8 mouse cellular contexts compared by ENCODE assay signal in the genomic region with DNA sequence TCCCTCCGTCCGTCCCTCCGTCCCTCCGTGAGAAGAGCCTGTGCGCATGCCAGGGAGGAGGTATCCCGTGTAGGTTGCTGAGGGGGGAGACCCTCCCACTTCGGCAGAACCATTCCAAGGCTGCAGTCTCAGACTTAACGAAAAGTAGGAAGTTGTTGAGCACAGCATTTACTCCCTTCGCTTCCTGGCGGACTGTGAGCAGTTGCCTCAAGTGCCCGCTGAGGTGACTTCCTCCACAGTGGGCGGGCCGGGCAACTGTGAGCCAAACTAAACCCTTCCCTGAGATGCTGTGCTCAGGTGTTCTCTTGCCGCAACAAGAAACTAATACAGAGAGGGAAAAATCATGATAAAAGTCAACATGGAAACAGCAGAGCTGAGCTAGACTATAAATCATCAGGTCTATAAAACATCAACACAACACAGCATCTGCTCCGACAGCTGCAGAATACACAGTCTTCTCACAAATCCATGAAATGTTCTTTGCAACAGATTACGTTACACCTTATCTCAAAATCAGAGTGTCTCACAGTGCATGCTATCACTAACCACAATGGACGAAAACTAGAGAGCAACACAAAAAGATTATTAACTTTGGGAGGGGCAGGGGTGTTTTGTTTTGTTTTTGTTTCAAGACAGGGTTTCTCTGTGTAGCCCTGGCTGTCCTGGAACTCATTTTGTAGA.
A peak's percentile ranks its signal among the peaks of the same experiment; 100 is the strongest.
DNase-seq lines count a peak whose midpoint lies in the region; ATAC-seq and TF ChIP-seq lines count a peak whose summit lies in the region.

No protein-coding gene starts in this region.

- H3K4me3 ChIP-seq in forebrain, embryonic 12.5 days (replicated peaks): no peak overlapping the region
- H3K4me3 ChIP-seq in liver, embryonic 14.5 days (ENCODE audit: insufficient read depth in 1 of 2, low read depth in 2 of 2, low read length in 2 of 2): no peak overlapping the region; a peak in 1 of 4 replicates
- H3K4me3 ChIP-seq in neural tube, embryonic 15.5 days (replicated peaks): no peak overlapping the region

- DNase-seq in kidney, postnatal 10 days: peak; percentile 25
- no peak for DNase-seq in kidney, postnatal 25 days
- DNase-seq in liver, embryonic 14.5 days (ENCODE audit: low read depth in 3 of 3, low spot score in 3 of 3): no peak
- DNase-seq in urinary bladder, postnatal 14 days (ENCODE audit: low spot score): no peak
- no peak for DNase-seq in left cerebral cortex, postnatal 14 days (ENCODE audit: low spot score in 2 of 2)
- no peak for DNase-seq in cerebellum, adult 8-10 months

- H3K27me3 ChIP-seq in forebrain, embryonic 12.5 days: no peaks in the 10 kb centered on the region
- no peaks in the 10 kb centered on the region for H3K27me3 ChIP-seq in liver, embryonic 14.5 days (ENCODE audit: control insufficient read depth, insufficient read depth, low read length)
- H3K27me3 ChIP-seq in neural tube, embryonic 15.5 days (replicated peaks): no peaks in the 10 kb centered on the region

- peak overlapping the region; percentile 30 for H3K4me2 ChIP-seq in forebrain, embryonic 12.5 days
- peak overlapping the region; percentile 34 for H3K4me2 ChIP-seq in liver, embryonic 14.5 days (ENCODE audit: low read depth)
- H3K4me2 ChIP-seq in neural tube, embryonic 15.5 days: peak overlapping the region; percentile 36

- WGBS in forebrain, embryonic 12.5 days: 67% methylated on average over 17 of the region's 17 CpGs
- WGBS in liver, embryonic 14.5 days (ENCODE audit: insufficient replicate concordance): 15% methylated on average over 17 of the region's 17 CpGs
- WGBS in neural tube, embryonic 15.5 days: 61% methylated on average over 17 of the region's 17 CpGs

- no peak overlapping the region for H3K27ac ChIP-seq in forebrain, embryonic 12.5 days
- no peak overlapping the region for H3K27ac ChIP-seq in liver, embryonic 14.5 days
- H3K27ac ChIP-seq in neural tube, embryonic 15.5 days (replicated peaks): no peak overlapping the region

- no peak for ATAC-seq in forebrain, embryonic 12.5 days (ENCODE audit: low FRiP score)
- ATAC-seq in liver, embryonic 14.5 days (ENCODE audit: insufficient read depth): no peak
- ATAC-seq in neural tube, embryonic 15.5 days (ENCODE audit: low FRiP score): 0 out of 2 replicates have a peak, but pooled peaks have one; percentile 35

- no peak overlapping the region for H3K9ac ChIP-seq in forebrain, embryonic 12.5 days
- no peak overlapping the region for H3K9ac ChIP-seq in liver, embryonic 14.5 days (replicated peaks)
- no peak overlapping the region for H3K9ac ChIP-seq in neural tube, embryonic 15.5 days (replicated peaks)

- intact Hi-C loops in left cerebral cortex, postnatal 14 days (cut with DNase I): loop anchor here (5.0 kb wide), 1 partner anchor 37 kb away; no protein-coding TSS in a partner anchor

- no peaks in the 10 kb centered on the region for H3K36me3 ChIP-seq in forebrain, embryonic 12.5 days (replicated peaks)
- no peaks in the 10 kb centered on the region for H3K36me3 ChIP-seq in liver, embryonic 14.5 days (replicated peaks; ENCODE audit: control insufficient read depth, insufficient read depth, low read depth)
- H3K36me3 ChIP-seq in neural tube, embryonic 15.5 days: no peaks in the 10 kb centered on the region

- H3K9me3 ChIP-seq in forebrain, embryonic 12.5 days: no peaks in the 10 kb centered on the region
- no peaks in the 10 kb centered on the region for H3K9me3 ChIP-seq in liver, embryonic 14.5 days (ENCODE audit: control insufficient read depth, low read length)
- H3K9me3 ChIP-seq in neural tube, embryonic 15.5 days (replicated peaks): no peaks in the 10 kb centered on the region

- no peak for TF ChIP-seq EP300 in liver, embryonic 14.5 days (IDR thresholded peaks at IDR 0.05; ENCODE audit: low read depth)

- no peak for TF ChIP-seq CTCF in liver, embryonic 14.5 days (IDR thresholded peaks at IDR 0.05; ENCODE audit: low read depth)

- H3K4me1 ChIP-seq in forebrain, embryonic 12.5 days: no peaks in the 10 kb centered on the region
- H3K4me1 ChIP-seq in liver, embryonic 14.5 days (replicated peaks; ENCODE audit: control insufficient read depth in 2 of 2, insufficient read depth in 2 of 2, low read length in 1 of 2): peaks cover 0 to 14% of the 10 kb centered on the region in 2 experiments; a peak in 2 of 4 replicates
- peaks cover 5% of the 10 kb centered on the region; the same call in 1 of the 2 replicates for H3K4me1 ChIP-seq in neural tube, embryonic 15.5 days
